Mouse (Mus musculus): ENCODE data around the gene Larp4. TPM values are rescaled to one million over a fixed set of nuclear protein-coding genes. Genes with fewer than 3 reads are reported as not detected.

Gene Larp4
- polyA plus RNA-seq, 2 experiments: 12.1 to 20.8 TPM

DNA sequence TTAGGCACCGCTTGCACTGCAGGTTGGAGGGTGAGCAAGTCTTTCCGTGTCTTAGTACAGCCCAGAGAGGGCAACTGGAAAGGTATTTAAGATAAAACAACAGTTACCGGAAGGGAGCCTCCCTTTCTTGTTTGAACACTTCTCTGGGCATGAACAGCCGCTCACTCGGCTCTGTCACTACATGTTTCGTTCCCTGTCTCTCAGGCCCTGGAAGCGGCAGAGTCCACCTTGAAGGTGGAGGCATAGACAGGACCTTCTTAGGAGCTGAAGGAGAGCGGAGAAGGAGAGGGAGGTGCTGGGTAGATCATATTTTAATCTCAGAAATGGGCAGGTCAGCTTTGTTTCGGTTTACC lies 72.2 kb downstream of the Larp4 start:
- H3K36me3 ChIP-seq (replicated peaks; ENCODE audit: control insufficient read depth, insufficient read depth, low read depth): no peaks in the 10 kb centered on the region
- no peak overlapping the region for H3K27ac ChIP-seq
- H3K4me2 ChIP-seq (ENCODE audit: low read depth): peak overlapping the region; percentile 13; the same call in 1 of the 2 replicates
- no peak overlapping the region for H3K9ac ChIP-seq (replicated peaks)
- H3K27me3 ChIP-seq (ENCODE audit: control insufficient read depth, insufficient read depth, low read length): peaks cover 12% of the 10 kb centered on the region
- H3K4me3 ChIP-seq (ENCODE audit: insufficient read depth in 1 of 2, low read depth in 2 of 2, low read length in 2 of 2): no peak overlapping the region
- WGBS (ENCODE audit: insufficient replicate concordance): 35% methylated on average over 9 of the region's 9 CpGs
- TF ChIP-seq CTCF (IDR thresholded peaks at IDR 0.05; ENCODE audit: low read depth) (no peak), EP300 (IDR thresholded peaks at IDR 0.05; ENCODE audit: low read depth) (no peak)
- H3K9me3 ChIP-seq (ENCODE audit: control insufficient read depth, low read length): no peaks in the 10 kb centered on the region
- DNase-seq (ENCODE audit: low read depth in 3 of 3, low spot score in 3 of 3) (no peak), ATAC-seq (ENCODE audit: insufficient read depth) (no peak)
- H3K4me1 ChIP-seq (replicated peaks; ENCODE audit: control insufficient read depth in 2 of 2, insufficient read depth in 2 of 2, low read length in 1 of 2): peaks cover 12 to 24% of the 10 kb centered on the region in 2 experiments

DNA sequence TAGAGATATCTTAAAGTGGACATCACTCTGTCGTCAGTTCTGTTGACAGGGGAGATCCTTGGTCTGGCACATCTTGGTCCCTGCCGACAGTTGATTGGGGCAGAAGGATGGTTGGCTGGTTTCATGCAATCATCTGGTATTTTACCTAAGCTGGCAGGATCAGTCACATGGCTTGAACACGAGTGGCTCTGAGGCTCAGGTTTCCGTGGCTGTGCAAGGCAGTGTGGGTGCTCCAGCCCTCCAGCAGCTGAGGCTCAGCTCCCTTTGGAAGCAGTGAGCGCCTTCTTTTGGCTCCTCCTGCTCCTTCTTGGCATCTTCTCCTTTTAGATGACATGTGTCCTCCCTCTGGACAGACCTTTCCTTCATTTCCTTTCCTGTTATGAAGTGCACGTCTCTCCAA lies 75.7 kb downstream of the Larp4 start:
- H3K27ac ChIP-seq: no peak overlapping the region
- H3K27me3 ChIP-seq (ENCODE audit: control insufficient read depth, insufficient read depth, low read length): no peaks in the 10 kb centered on the region
- DNase-seq (ENCODE audit: low read depth in 3 of 3, low spot score in 3 of 3) (no peak), ATAC-seq (ENCODE audit: insufficient read depth) (no peak)
- TF ChIP-seq EP300 (IDR thresholded peaks at IDR 0.05; ENCODE audit: low read depth) (no peak), CTCF (IDR thresholded peaks at IDR 0.05; ENCODE audit: low read depth) (no peak)
- 60% methylated on average over 6 of the region's 6 CpGs for WGBS (ENCODE audit: insufficient replicate concordance)
- H3K36me3 ChIP-seq (replicated peaks; ENCODE audit: control insufficient read depth, insufficient read depth, low read depth): no peaks in the 10 kb centered on the region
- H3K9me3 ChIP-seq (ENCODE audit: control insufficient read depth, low read length): no peaks in the 10 kb centered on the region
- no peak overlapping the region for H3K4me3 ChIP-seq (ENCODE audit: insufficient read depth in 1 of 2, low read depth in 2 of 2, low read length in 2 of 2)
- H3K4me2 ChIP-seq (ENCODE audit: low read depth): no peak overlapping the region
- peaks cover 12 to 16% of the 10 kb centered on the region in 2 experiments for H3K4me1 ChIP-seq (replicated peaks; ENCODE audit: control insufficient read depth in 2 of 2, insufficient read depth in 2 of 2, low read length in 1 of 2)
- no peak overlapping the region for H3K9ac ChIP-seq (replicated peaks)

DNA sequence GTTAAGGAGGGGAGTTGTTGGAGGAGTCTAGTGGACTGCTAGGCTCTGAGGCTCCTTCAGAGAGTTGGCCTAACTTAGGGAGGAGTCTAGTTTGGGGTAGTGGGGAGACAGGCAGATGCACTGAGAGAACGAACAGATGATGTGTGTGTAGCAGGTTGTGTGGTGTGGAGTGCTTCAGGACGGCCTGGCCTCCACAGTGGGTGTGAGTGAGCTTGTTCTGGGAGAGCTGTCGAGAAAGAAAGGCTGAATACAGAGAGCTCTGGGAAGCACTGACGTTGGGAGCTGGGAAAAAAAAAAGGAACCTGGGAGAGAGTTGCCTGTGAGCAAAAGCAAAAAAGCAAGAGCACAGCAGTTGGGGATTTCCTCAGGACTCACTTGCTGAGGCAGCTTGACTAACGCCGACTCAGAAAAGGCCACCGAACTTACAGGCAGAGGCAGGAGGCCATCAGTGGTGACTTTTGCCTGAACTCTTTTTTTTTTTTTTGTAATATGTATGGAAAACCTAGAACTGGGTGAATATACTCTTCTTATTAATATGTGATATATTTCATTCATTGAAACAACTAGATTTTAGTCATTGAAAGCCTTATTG lies 79.7 kb downstream of the Larp4 start:
- DNase-seq (ENCODE audit: low read depth in 3 of 3, low spot score in 3 of 3) (no peak), ATAC-seq (ENCODE audit: insufficient read depth) (no peak)
- Histone ChIP-seq H3K4me2 (ENCODE audit: low read depth) (no peak overlapping the region), H3K4me3 (ENCODE audit: insufficient read depth in 1 of 2, low read depth in 2 of 2, low read length in 2 of 2) (no peak overlapping the region), H3K36me3 (replicated peaks; ENCODE audit: control insufficient read depth, insufficient read depth, low read depth) (no peaks in the 10 kb centered on the region), H3K27ac (no peak overlapping the region), H3K9ac (replicated peaks) (no peak overlapping the region), H3K4me1 (replicated peaks; ENCODE audit: control insufficient read depth in 2 of 2, insufficient read depth in 2 of 2, low read length in 1 of 2) (no peaks in the 10 kb centered on the region), H3K9me3 (ENCODE audit: control insufficient read depth, low read length) (no peaks in the 10 kb centered on the region), H3K27me3 (ENCODE audit: control insufficient read depth, insufficient read depth, low read length) (no peaks in the 10 kb centered on the region)
- WGBS (ENCODE audit: insufficient replicate concordance): 70% methylated on average over 7 of the region's 7 CpGs
- TF ChIP-seq EP300 (IDR thresholded peaks at IDR 0.05; ENCODE audit: low read depth) (no peak), CTCF (IDR thresholded peaks at IDR 0.05; ENCODE audit: low read depth) (no peak)

DNA sequence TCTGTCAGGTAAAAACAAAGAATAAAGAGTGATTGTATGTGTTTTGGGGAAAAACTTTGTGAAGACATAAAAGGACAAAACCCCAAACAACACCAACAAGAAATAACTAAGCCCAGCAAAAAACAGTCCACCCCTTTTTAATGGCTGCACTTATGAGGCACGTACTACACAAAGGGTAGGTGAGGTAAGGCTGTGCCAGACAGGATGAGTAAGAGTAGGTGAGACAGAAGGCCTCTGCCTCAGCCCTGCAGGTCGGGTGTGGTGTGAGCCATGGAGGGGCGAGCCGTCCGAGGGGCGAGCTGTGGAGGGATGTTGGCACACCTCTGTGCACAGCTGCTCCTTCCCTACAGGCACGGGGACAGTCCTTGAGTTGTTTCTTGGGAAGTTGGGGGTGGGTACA lies 81.1 kb downstream of the Larp4 start:
- H3K4me1 ChIP-seq (replicated peaks; ENCODE audit: control insufficient read depth in 2 of 2, insufficient read depth in 2 of 2, low read length in 1 of 2): no peaks in the 10 kb centered on the region
- H3K27ac ChIP-seq: no peak overlapping the region
- H3K4me3 ChIP-seq (ENCODE audit: insufficient read depth in 1 of 2, low read depth in 2 of 2, low read length in 2 of 2): no peak overlapping the region
- no peak for ATAC-seq (ENCODE audit: insufficient read depth)
- H3K9ac ChIP-seq (replicated peaks): no peak overlapping the region
- no peaks in the 10 kb centered on the region for H3K36me3 ChIP-seq (replicated peaks; ENCODE audit: control insufficient read depth, insufficient read depth, low read depth)
- TF ChIP-seq CTCF (IDR thresholded peaks at IDR 0.05; ENCODE audit: low read depth) (no peak), EP300 (IDR thresholded peaks at IDR 0.05; ENCODE audit: low read depth) (no peak)
- H3K27me3 ChIP-seq (ENCODE audit: control insufficient read depth, insufficient read depth, low read length): no peaks in the 10 kb centered on the region
- H3K4me2 ChIP-seq (ENCODE audit: low read depth): no peak overlapping the region
- no peak for DNase-seq (ENCODE audit: low read depth in 3 of 3, low spot score in 3 of 3)
- WGBS (ENCODE audit: insufficient replicate concordance): 71% methylated on average over 7 of the region's 7 CpGs
- H3K9me3 ChIP-seq (ENCODE audit: control insufficient read depth, low read length): no peaks in the 10 kb centered on the region

DNA sequence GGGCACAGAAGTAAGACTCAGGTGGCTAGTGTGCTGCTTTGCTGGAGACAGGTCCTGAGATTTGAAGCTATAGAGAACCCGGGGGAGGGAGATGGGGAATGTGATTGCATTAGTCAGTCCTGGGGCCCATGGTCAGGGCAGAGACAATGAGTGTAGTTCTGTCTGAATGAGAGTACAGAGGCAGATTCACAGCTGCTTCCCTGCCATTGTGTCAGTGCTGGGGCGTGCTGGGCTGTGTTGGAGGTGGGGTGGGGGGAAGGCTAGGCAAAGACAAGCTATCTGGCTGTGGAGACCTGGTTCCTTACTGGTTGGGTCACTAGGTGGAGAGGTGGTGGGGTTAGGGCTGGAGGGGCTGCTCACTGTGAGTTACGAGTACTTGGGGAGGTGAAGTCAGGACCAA lies 82.9 kb downstream of the Larp4 start:
- Histone ChIP-seq H3K4me1 (replicated peaks; ENCODE audit: control insufficient read depth in 2 of 2, insufficient read depth in 2 of 2, low read length in 1 of 2) (peaks cover 0 to 2% of the 10 kb centered on the region in 2 experiments; a peak in 2 of 4 replicates), H3K36me3 (replicated peaks; ENCODE audit: control insufficient read depth, insufficient read depth, low read depth) (no peaks in the 10 kb centered on the region), H3K4me3 (ENCODE audit: insufficient read depth in 1 of 2, low read depth in 2 of 2, low read length in 2 of 2) (no peak overlapping the region), H3K4me2 (ENCODE audit: low read depth) (no peak overlapping the region), H3K9me3 (ENCODE audit: control insufficient read depth, low read length) (no peaks in the 10 kb centered on the region), H3K27me3 (ENCODE audit: control insufficient read depth, insufficient read depth, low read length) (no peaks in the 10 kb centered on the region), H3K27ac (no peak overlapping the region), H3K9ac (replicated peaks) (no peak overlapping the region)
- no peak for ATAC-seq (ENCODE audit: insufficient read depth)
- 66% methylated on average over 3 of the region's 3 CpGs for WGBS (ENCODE audit: insufficient replicate concordance)
- no peak for DNase-seq (ENCODE audit: low read depth in 3 of 3, low spot score in 3 of 3)
- TF ChIP-seq EP300 (IDR thresholded peaks at IDR 0.05; ENCODE audit: low read depth): no peak
- no peak for TF ChIP-seq CTCF (IDR thresholded peaks at IDR 0.05; ENCODE audit: low read depth)

Measured in liver, embryonic 14.5 days (tissue).